Mouse (Mus musculus) olfactory bulb, adult 2 months (tissue): ENCODE results near the gene Ppfibp1.

Experiments
- CTCF ChIP-seq: fragments of 200-500 bp; IDR thresholded peaks from 2 replicates; pipeline ENCODE4 v1.5.1; 2012; ENCODE audit warnings: low read depth, mild to moderate bottlenecking, low read length, moderate library complexity; ENCODE audit not compliant: insufficient read depth
- POLR2A ChIP-seq: fragments of 200-500 bp; IDR thresholded peaks from 2 replicates; pipeline ENCODE4 v1.6.1; 2012; ENCODE audit warnings: mild to moderate bottlenecking, low read depth, low read length, moderate library complexity; ENCODE audit not compliant: insufficient read depth

DNA sequence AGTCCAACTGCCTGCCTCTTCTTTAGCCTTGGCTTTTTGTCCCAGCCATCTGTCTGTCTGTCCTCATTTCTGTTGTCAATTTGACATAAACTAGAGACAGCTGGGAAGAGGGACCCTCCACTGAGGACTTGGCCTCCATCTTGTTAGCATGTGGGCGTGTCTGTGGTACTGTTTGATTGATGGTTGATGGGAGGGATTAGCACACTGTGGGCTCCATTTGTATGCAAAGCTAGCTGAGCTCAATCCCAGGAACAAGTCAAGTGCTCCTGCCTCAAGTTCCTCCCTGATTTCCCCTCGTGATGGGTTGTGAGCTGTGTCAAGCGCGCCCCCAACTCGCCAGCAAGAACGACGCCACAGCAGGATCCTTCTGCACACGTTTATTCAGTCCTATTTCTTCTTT, 188.6 kb downstream of the Ppfibp1 start:
- TF ChIP-seq CTCF (no peak), POLR2A (no peak)
